In genomic region chr3:131108094-131108653, GRCm38 (mm10) we compare ENCODE assay signal across 10 mouse cellular contexts. TPM values are rescaled to one million over a fixed set of nuclear protein-coding genes. Genes with fewer than 3 reads are reported as not detected.
DNase-seq lines count a peak whose midpoint lies in the region; ATAC-seq and TF ChIP-seq lines count a peak whose summit lies in the region.
"Had no signal": no experiment of that assay in that cellular context is flagged by ENCODE, and none has a peak within 500 bp of the region (broad histone marks: within the 10 kb centered on the region; RNA-seq: fewer than 3 reads in every experiment).

No protein-coding gene starts in this region.

- WGBS in heart, embryonic 15.5 days, result 13% methylated on average over 9 of the region's 9 CpGs
- 3% methylated on average over 9 of the region's 9 CpGs for WGBS in embryonic facial prominence, embryonic 13.5 days
- 2% methylated on average over 9 of the region's 9 CpGs for WGBS in limb, embryonic 12.5 days
- 3% methylated on average over 9 of the region's 9 CpGs for WGBS in cerebellum, adult 2 months

- no peak overlapping the region for H3K9ac ChIP-seq in heart, embryonic 15.5 days
- peak overlapping the region; percentile 69 for H3K9ac ChIP-seq in embryonic facial prominence, embryonic 13.5 days
- H3K9ac ChIP-seq in limb, embryonic 12.5 days (replicated peaks), result no peak overlapping the region
- H3K9ac ChIP-seq: liver, embryonic 14.5 days had no signal

- peaks cover 85% of the 10 kb centered on the region for H3K27me3 ChIP-seq in heart, embryonic 15.5 days
- peaks cover 78% of the 10 kb centered on the region for H3K27me3 ChIP-seq in E14TG2a.4 (ENCODE audit: insufficient read depth, low read length)
- peaks cover 59% of the 10 kb centered on the region for H3K27me3 ChIP-seq in embryonic facial prominence, embryonic 13.5 days
- H3K27me3 ChIP-seq in limb, embryonic 12.5 days, result peaks cover 49% of the 10 kb centered on the region
- H3K27me3 ChIP-seq in cerebellum, adult 2 months (ENCODE audit: control insufficient read depth, insufficient read depth, low read length), result peaks cover 9% of the 10 kb centered on the region; the same call in 1 of the 2 replicates

- peaks cover 64% of the 10 kb centered on the region for H3K4me1 ChIP-seq in heart, embryonic 15.5 days (replicated peaks)
- H3K4me1 ChIP-seq in E14TG2a.4 (replicated peaks; ENCODE audit: low read depth, low read length), result peaks cover 70% of the 10 kb centered on the region
- peaks cover 50% of the 10 kb centered on the region for H3K4me1 ChIP-seq in embryonic facial prominence, embryonic 13.5 days
- H3K4me1 ChIP-seq in limb, embryonic 12.5 days (replicated peaks), result peaks cover 49% of the 10 kb centered on the region
- no peaks in the 10 kb centered on the region; the same call in 1 of the 2 replicates for H3K4me1 ChIP-seq in cerebellum, adult 2 months (ENCODE audit: control insufficient read depth, insufficient read depth, low read length)

- ATAC-seq in heart, embryonic 15.5 days (replicated peaks; ENCODE audit: insufficient number of reproducible peaks, insufficient read depth, low FRiP score, low read depth), result no peak
- no peak for ATAC-seq in embryonic facial prominence, embryonic 13.5 days (ENCODE audit: insufficient number of reproducible peaks, insufficient read depth, low FRiP score, low TSS enrichment, low read depth)
- ATAC-seq in limb, embryonic 12.5 days (ENCODE audit: insufficient number of reproducible peaks, insufficient read depth, low FRiP score, low TSS enrichment, low read depth), result no peak

- H3K9me3 ChIP-seq in heart, embryonic 15.5 days (replicated peaks), result no peaks in the 10 kb centered on the region
- H3K9me3 ChIP-seq in E14TG2a.4 (ENCODE audit: low read length), result no peaks in the 10 kb centered on the region
- H3K9me3 ChIP-seq in embryonic facial prominence, embryonic 13.5 days, result no peaks in the 10 kb centered on the region
- no peaks in the 10 kb centered on the region for H3K9me3 ChIP-seq in limb, embryonic 12.5 days

- TF ChIP-seq CTCF in E14TG2a.4 (conservative IDR thresholded peaks at IDR 0.05; ENCODE audit: low read length), result no peak
- TF ChIP-seq CTCF in cerebellum, adult 2 months (IDR thresholded peaks at IDR 0.05; ENCODE audit: borderline replicate concordance, insufficient read depth, low read depth, low read length), result no peak

- no peak overlapping the region for H3K27ac ChIP-seq in heart, embryonic 15.5 days
- H3K27ac ChIP-seq in embryonic facial prominence, embryonic 13.5 days, result 0 out of 2 replicates have a peak overlapping the region, but pooled peaks have one; percentile 91
- H3K27ac ChIP-seq in limb, embryonic 12.5 days, result no peak overlapping the region
- H3K27ac ChIP-seq in cerebellum, adult 2 months (ENCODE audit: insufficient read depth, low read length), result no peak overlapping the region
- H3K27ac ChIP-seq: liver, embryonic 14.5 days had no signal

- TF ChIP-seq POLR2A in cerebellum, adult 2 months (IDR thresholded peaks at IDR 0.05; ENCODE audit: borderline replicate concordance, insufficient read depth, low read length), result no peak

- peak overlapping the region; percentile 84 for H3K4me2 ChIP-seq in heart, embryonic 15.5 days
- peak overlapping the region; percentile 95 for H3K4me2 ChIP-seq in embryonic facial prominence, embryonic 13.5 days
- peak overlapping the region; percentile 88 for H3K4me2 ChIP-seq in limb, embryonic 12.5 days

- H3K4me3 ChIP-seq in heart, embryonic 15.5 days, result peak overlapping the region; percentile 52
- H3K4me3 ChIP-seq in E14TG2a.4 (replicated peaks; ENCODE audit: low read length), result peak overlapping the region; percentile 77
- peak overlapping the region; percentile 46 for H3K4me3 ChIP-seq in embryonic facial prominence, embryonic 13.5 days
- 0 out of 2 replicates have a peak overlapping the region, but pooled peaks have one; percentile 44 for H3K4me3 ChIP-seq in limb, embryonic 12.5 days (replicated peaks)
- H3K4me3 ChIP-seq in cerebellum, adult 2 months (replicated peaks; ENCODE audit: insufficient read depth, low read depth, low read length), result no peak overlapping the region

- DNase-seq in heart, adult 9 months (ENCODE audit: low spot score in 2 of 2), result no peak
- no peak for DNase-seq in left cerebral cortex, adult 9 months (ENCODE audit: low spot score in 2 of 2)
- no peak for DNase-seq in cerebellum, adult 2 months
- no peak for DNase-seq in frontal cortex, postnatal 10 days (ENCODE audit: low spot score in 2 of 2)
- DNase-seq: layer of hippocampus, adult 9-11 months had no signal

- H3K36me3 ChIP-seq in heart, embryonic 15.5 days, result no peaks in the 10 kb centered on the region
- no peaks in the 10 kb centered on the region for H3K36me3 ChIP-seq in E14TG2a.4 (ENCODE audit: insufficient read depth, low read length)
- H3K36me3 ChIP-seq in embryonic facial prominence, embryonic 13.5 days, result no peaks in the 10 kb centered on the region
- H3K36me3 ChIP-seq in limb, embryonic 12.5 days, result no peaks in the 10 kb centered on the region

RNA-seq across cellular contexts. Expression of gene Lef1, which starts 2.1 kb away (rescaled TPM):
- polyA plus RNA-seq in heart, embryonic 15.5 days (2015; fragmentation: Nextera tagmentation; extraction: Ambion mirVana), result 6.5 and 21.8 TPM in 2 replicates
- polyA plus RNA-seq in embryonic facial prominence, embryonic 13.5 days (2015; fragmentation: Nextera tagmentation; extraction: Ambion mirVana), result 117 and 134 TPM in 2 replicates
- 59.4 and 60.5 TPM in 2 replicates for polyA plus RNA-seq in limb, embryonic 12.5 days (2016; fragmentation: Nextera tagmentation; extraction: Ambion mirVana)
- polyA plus RNA-seq in cerebellum, adult 2 months (2012; rRNA removed), result 6.1 and 6.8 TPM in 2 replicates
